Mouse (Mus musculus) T-cell, adult 2 months (primary cell): Measurements from ENCODE around the gene Agt.
A peak's percentile ranks its signal among the peaks of the same experiment; 100 is the strongest.

ENCODE experiments used
- DNase-seq: peaks from one replicate; pipeline ENCODE4 v3.0.0; 2022; ENCODE audit warnings: low spot score

Gene Agt

GRCm38 (mm10) chr8:124569593-124569992 is at the start of gene Agt:
Gene Agt (minus strand): TSS chr8:124569706.
- DNase-seq = no peak

- no peak for DNase-seq
Observed at GRCm38 (mm10) chr8:124618252-124618651, 48.7 kb upstream of the Agt start.

DNA sequence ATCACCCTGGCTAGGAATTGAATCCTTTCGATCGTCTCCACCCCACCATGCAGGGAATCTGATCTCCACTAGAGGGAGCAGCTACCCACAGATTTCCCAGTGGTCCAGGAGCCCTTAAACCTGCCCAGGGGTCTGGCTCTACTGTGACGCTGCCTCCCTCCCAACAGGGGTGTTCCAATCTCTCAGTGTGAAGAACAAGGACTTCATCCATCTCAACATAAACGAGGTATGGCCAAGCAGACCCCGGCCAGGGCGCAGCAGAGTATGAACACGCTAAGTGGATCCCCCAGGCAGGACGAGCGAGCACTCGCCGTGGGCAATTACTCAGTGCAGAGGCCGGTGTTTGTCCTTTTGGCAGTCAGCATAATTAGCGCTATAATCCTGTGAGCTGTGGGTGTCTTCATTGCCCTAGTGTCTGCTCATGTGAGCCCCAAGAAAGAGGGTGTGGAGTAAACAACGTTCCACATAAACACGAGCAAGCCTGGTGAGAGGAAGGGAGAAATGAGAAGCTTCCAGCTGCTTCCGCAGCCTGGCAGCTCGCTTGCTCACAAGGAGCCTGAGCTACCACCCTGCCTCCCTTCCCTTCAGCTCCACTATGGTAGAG is 47.9 kb upstream of the Agt start:
- peak; percentile 52 for DNase-seq

DNA sequence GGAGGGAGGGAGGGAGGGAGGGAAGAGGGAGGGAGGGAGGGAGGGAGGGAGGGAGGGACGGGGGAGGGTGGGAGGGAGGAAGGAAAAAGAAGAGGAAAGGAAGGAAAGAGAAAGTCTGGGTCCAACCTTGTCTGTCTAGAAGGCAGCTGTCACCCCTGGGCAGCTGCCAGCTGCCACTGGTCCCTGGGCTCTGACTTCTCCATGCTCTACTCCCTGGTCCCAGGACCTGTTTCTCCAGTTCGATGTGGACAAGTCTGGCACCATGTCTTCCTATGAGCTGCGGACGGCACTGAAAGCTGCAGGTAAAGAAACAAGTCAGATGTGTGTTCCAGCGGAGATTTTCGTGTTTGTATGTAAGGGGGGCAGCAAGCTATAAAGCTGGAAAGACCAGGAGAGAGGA is 44.8 kb upstream of the Agt start:
- DNase-seq = no peak

GRCm38 (mm10) chr8:124608972-124609353 is 39.5 kb upstream of the Agt start:
- DNase-seq = no peak

- no peak for DNase-seq
Observed at GRCm38 (mm10) chr8:124608239-124608971, 38.9 kb upstream of the Agt start.

GRCm38 (mm10) chr8:124604066-124604465 is 34.6 kb upstream of the Agt start:
- no peak for DNase-seq

GRCm38 (mm10) chr8:124589393-124589792 is 19.9 kb upstream of the Agt start:
- no peak for DNase-seq

DNA sequence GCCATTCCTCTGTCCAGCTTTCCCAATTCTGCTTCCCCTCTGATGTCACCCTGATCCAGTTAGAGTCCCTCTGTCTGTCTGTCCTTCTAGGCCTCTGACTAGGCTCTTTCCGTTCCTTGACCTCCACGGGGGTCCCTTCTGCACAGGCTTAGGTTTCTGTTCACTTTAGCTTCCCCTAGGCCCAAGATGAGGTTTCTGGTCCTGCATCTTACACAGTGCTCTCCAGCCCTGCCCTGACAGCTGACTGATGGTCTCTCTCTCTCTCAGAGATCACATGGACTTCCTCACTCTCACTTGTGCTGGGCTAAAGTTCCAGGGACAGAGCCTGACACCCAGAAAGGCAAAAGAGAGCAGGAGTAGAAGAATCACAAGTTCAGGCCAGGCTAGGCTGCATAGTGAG is 17.1 kb upstream of the Agt start:
- no peak for DNase-seq

GRCm38 (mm10) chr8:124585718-124586425 is 16.4 kb upstream of the Agt start:
- DNase-seq = no peak

- no peak for DNase-seq
Observed at GRCm38 (mm10) chr8:124576751-124577150, 7.2 kb upstream of the Agt start.

DNA sequence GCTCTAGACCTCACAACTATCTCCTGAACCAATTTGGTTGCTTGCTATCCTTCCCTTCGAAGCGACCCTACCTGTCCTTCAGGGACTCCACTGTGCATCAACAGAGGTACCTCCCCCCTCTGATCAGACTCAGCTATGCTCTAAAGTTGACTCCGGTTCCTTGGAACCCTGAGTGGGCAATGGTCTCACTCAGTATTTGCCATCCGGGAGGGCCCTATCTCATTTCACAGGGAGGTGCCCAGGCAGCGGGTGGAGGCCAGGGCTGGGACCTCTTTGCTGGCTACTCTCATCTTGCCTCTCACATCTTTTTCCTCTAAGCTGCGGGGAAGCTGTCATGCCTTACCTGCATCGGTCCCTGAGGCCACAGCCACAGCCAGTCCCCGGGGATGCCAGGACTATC is 6.3 kb upstream of the Agt start, which contains the start of gene Capn9:
Gene Capn9, plus strand, starts transcription at position 301 of the 400 bp plus-strand sequence.
- DNase-seq = no peak

DNA sequence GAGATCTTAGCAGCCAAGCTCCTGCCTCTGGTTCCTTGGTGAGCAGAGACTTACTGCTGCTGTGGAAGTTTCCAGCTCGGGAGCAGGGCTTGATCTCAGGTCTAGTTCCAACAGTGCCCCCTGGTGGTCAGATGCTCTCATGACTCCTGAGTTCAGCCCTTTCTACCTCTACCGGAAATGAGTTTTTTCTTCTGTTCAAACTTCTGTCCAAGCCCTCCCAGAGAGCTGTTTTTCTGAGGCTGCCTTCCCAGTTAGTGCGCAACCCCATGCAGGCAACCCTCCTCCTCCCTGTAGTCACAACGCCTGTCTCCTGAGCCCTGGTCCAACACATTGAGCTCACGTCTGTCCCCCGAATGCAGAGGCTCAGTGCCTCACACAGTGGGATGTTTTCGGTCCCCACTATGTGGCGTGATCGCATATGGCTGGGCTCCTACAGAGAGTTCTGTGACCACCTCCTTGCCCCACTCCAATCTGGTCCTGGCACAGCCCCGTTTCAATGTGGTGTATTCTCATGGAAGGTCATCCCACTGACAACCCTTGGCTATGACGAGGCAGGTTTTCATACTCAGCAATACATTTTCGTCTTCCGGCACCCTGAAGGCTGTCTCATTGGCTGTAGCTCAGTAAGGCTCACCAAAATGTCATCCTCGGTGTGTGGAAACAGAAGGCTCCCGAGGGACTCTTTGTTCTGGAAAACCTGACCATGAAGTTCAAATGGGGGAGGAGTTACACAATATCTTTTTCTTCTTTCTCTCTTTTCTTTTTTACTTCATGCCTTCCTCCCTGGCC is 4.2 kb upstream of the Agt start:
- peak; percentile 76 for DNase-seq

GRCm38 (mm10) chr8:124572430-124572775 is 2.9 kb upstream of the Agt start:
- no peak for DNase-seq

DNA sequence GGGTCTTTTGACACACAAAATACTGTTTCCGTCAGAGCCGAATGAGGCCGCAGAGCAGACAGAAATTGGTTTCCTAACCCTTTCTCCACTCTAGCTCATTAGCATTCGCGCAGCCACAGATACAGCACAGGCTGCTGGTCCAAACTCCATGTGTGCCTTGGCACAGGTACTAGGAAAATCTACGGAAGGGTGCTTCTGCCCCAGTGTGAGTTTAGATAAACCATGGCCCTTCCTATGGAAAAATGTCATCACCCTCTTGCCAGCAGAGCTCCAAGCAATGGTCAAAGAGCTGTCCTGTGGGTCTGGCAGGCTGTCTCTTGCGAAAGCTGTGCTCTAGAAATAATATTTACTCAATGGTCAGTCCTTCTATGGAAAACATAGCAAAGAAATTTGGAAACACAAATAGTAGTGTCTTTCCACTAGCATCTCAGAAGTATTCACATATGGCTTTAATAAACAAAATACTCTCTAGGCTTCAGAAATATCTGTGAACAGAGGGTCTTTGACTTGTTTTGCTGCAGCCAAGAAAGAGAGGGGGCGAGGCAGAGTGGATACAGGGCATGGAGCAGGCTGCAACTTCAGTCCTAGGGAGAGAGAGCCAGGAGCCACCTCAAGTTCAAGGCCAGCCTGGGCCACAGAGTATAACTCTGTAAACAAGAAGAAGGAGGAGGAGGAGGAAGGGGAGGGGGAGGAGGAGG is 2.4 kb upstream of the Agt start:
- no peak for DNase-seq

DNA sequence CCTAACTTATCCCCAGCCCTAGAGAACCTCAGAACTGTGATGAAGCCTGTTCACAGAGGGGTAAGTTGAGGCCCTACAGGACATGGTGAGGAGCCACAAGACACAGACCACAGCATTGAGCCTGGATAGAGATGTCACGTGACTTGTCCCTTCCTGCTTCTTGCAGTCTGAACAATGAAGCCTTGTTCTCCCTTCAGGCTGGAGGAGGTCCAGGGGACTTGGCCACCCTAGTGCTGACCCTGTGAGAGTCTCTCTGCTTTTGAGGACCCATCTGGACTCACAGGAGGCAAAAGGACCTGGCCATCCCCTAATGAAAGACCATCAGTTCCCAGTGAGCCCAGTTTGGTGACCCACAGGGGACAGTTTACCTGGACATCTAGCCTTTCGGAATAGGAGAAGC is 406 bp downstream of the Agt start:
- no peak for DNase-seq

DNA sequence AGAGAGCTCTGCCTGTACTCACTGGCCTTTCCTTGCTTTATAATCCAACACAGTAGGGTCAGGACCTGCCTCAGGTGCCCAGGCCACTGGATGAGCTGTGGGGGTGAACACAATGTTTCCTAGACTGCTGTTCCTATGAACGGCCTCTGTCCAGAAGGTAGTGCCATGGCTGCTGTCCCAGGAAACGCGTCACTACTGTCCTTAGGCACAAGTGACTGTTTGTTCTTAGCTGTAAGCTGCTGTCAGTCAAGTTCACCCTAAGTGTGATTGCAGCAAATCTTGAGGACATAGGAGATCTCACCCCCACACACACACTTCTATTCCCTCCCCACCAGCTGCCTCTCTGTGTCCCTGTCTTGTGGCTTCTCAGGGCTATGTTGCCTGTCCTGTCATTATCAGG is 1.9 kb downstream of the Agt start:
- no peak for DNase-seq

DNA sequence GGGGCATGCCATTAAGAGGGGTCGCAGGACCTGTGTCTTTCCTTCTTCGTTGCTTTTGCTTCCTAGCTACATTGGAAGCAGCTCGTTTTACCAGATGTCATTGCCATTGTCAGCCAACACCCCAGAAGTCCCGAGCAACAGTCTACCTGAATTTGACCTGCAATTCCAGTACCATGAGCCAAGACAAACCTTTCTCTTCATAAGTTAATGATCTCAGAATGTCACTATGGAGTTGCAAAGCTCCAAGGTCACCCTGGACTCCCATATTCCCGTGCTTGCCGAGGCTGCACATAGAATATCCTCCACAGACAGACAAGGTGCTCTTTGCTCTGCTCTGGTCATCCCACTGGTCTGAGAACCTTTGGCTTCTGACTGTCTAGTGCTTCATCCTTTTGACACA is 2.4 kb downstream of the Agt start:
- DNase-seq = no peak

- DNase-seq = no peak
Observed at GRCm38 (mm10) chr8:124557476-124557875, 12.0 kb downstream of the Agt start.

- no peak for DNase-seq
Observed at GRCm38 (mm10) chr8:124556658-124557057, 12.8 kb downstream of the Agt start.

GRCm38 (mm10) chr8:124556164-124556563 is 13.3 kb downstream of the Agt start:
- no peak for DNase-seq
